Mouse (Mus musculus): ENCODE results near the gene Pla2g3.

Gene Pla2g3

GRCm38 (mm10) chr11:3487952-3488570 lies at the start of gene Pla2g3:
Gene Pla2g3 (plus strand): TSS chr11:3488284.
- in situ Hi-C loops (cut with MboI, MseI): no loop called here

- in situ Hi-C loops (cut with MboI, MseI): no loop called here
Observed at GRCm38 (mm10) chr11:3441696-3442443, 46.2 kb upstream of the Pla2g3 start.

GRCm38 (mm10) chr11:3442677-3443076 lies 45.4 kb upstream of the Pla2g3 start:
- in situ Hi-C loops (cut with MboI, MseI): no loop called here

DNA sequence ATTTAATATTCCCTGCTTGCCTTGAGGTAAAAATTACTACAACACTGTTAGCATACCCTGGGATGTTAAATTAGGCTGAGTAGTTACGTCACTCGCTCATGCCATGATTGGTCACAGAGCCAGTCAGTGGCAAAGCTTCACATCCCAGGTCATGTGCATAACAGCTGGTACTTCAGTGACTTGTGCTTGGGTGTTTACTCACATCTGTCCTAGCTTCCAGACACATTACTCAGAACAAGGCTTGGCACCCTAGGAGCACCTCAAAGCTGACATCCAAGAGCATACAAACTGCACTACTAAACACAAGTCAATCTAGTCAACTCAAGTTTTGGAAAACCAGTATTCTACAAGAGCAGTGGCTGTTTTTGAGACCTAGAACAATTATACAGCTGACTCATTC lies 45.0 kb upstream of the Pla2g3 start:
- in situ Hi-C loops (cut with MboI, MseI): no loop called here

DNA sequence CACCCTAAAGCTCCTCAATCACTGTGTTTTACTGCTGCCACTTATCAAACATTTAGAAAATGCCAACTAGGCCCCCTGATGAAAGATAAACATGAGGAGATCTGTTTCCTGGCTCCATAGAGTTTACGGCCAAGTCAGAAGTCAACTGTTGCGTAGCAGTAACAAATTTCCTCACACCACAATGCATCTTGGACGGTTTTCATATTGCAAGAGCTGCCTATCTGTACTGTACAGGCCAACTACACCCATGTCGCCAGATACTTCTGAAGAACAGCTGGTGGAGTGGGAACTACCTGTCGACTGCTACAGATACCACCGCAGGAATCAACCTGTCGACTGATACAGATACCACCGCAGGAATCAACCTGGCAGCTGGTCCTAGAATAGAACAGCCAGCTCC lies 43.2 kb upstream of the Pla2g3 start:
- in situ Hi-C loops (cut with MboI, MseI): no loop called here

GRCm38 (mm10) chr11:3451701-3452163 lies 36.4 kb upstream of the Pla2g3 start:
- in situ Hi-C loops (cut with MboI, MseI): no loop called here

GRCm38 (mm10) chr11:3452167-3452639 lies 35.9 kb upstream of the Pla2g3 start, which contains the start of gene Rnf185:
Gene Rnf185 (minus strand): TSS chr11:3452363.
- in situ Hi-C loops (cut with MboI, MseI): no loop called here

- in situ Hi-C loops (cut with MboI, MseI): no loop called here
Observed at GRCm38 (mm10) chr11:3452769-3453168, 35.3 kb upstream of the Pla2g3 start.

GRCm38 (mm10) chr11:3453467-3453866 lies 34.6 kb upstream of the Pla2g3 start:
- in situ Hi-C loops (cut with MboI, MseI): no loop called here

- in situ Hi-C loops (cut with MboI, MseI): no loop called here
Observed at GRCm38 (mm10) chr11:3454506-3454905, 33.6 kb upstream of the Pla2g3 start.

- in situ Hi-C loops (cut with MboI, MseI): no loop called here
Observed at GRCm38 (mm10) chr11:3456354-3456753, 31.7 kb upstream of the Pla2g3 start.

- in situ Hi-C loops (cut with MboI, MseI): no loop called here
Observed at GRCm38 (mm10) chr11:3458428-3459104, 29.5 kb upstream of the Pla2g3 start.

- in situ Hi-C loops (cut with MboI, MseI): no loop called here
Observed at GRCm38 (mm10) chr11:3459105-3459468, 29.0 kb upstream of the Pla2g3 start.

DNA sequence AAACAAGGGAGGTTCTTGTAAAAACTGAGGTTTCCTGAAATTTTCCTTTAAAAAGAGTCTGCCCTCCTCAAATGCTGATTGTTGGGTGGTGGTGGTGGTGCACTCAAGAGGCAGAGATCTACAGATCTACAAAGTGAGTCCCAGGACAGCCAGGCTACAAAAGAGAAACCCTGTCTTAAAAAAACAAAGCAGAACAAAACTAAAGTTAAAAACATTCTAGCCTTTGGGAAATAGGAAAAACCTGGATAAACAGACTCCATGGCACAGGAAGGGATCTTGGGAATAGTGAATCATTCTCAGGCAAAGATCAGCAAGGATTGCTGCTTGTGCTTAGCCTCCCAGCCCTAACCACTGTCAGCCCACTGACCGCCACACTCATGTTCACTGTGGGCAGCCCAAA lies 25.2 kb upstream of the Pla2g3 start:
- in situ Hi-C loops (cut with MboI, MseI): loop anchor here (10.0 kb wide), 1 partner anchor 52 kb away; the partner anchor contains the start of gene Selenom

DNA sequence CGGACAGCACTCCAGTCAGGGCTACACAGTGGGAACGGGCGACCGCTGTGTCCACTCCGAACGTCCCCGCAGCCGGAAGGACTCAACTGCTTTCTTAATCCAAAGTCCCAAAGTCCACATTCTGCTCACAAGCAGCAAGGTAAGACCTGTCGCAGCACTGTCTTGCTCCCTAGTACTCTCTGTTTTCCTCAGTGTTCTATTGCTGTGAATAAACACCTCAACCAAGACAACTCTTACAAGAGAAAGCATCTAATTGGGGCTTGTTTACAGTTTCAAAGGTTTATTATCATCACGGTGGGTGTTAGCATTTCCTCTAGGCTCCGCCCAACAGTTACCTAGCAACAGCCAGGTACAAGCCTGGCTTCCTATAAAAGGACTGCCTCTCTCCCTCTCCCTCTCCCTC lies 16.6 kb upstream of the Pla2g3 start:
- in situ Hi-C loops (cut with MboI, MseI): no loop called here

GRCm38 (mm10) chr11:3472484-3472883 lies 15.6 kb upstream of the Pla2g3 start:
- in situ Hi-C loops (cut with MboI, MseI): no loop called here

DNA sequence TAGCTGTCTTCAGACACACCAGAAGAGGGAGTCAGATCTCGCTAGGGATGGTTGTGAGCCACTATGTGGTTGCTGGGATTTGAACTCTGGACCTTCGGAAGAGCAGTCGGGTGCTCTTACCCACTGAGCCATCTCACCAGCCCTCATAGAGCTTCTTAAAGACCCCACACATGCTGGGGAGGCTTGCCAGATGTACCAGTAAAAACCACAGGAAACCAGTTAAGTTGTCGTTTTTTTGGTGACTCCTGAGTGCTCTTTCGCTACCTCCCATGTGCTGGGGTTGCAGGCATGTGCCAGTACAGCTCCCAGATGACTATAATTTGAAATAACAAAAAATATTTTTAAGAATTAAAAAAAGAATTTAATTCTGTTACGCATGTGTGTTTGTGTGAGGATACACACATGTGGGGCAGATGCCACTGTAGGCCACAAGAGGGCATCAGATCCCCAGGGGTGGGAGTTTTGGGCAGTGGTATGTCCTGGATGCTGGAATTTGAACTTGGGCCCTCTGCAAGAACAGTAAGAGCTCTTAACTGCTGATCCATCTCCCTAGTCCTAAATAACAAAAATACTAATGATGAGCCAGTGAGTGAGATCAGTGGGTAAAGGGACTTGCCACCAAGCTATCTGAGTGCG lies 13.5 kb upstream of the Pla2g3 start:
- in situ Hi-C loops (cut with MboI, MseI): no loop called here

DNA sequence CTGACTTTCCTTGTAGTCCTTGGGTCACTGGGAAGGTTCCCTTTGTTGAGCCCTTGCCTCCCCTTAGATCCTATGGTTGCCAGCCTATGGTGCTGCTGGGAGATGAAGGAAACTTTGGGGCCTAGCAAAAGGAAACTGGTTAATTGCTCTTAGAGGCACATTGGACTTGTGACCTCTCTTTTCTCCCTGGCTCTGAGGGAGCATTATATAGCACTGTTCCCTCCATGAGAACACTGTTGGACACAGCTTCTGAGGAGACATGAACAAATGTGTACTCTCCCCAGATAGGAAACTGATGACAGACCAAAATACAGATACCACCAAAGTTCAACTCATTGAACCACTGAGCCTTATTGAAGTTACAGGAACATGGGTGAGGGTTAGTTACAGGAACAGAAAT lies 12.6 kb upstream of the Pla2g3 start:
- in situ Hi-C loops (cut with MboI, MseI): no loop called here

GRCm38 (mm10) chr11:3483980-3484642 lies 4.0 kb upstream of the Pla2g3 start:
- in situ Hi-C loops (cut with MboI, MseI): no loop called here

- in situ Hi-C loops (cut with MboI, MseI): no loop called here
Observed at GRCm38 (mm10) chr11:3486349-3486748, 1.7 kb upstream of the Pla2g3 start.

- in situ Hi-C loops (cut with MboI, MseI): no loop called here
Observed at GRCm38 (mm10) chr11:3489036-3489435, 952 bp downstream of the Pla2g3 start.

Measured in T-helper 1 cell (primary cell).